Mouse (Mus musculus) liver, postnatal 0 days (tissue): ENCODE measurements around the gene Tmem214.

Experiments used
- CTCF ChIP-seq: sonication (generic); IDR thresholded peaks from 2 replicates; pipeline ENCODE4 v1.5.1; 2016; ENCODE audit warnings: antibody characterized with exemption, low read depth
- EP300 ChIP-seq: IDR thresholded peaks from 2 replicates; pipeline ENCODE4 v1.6.1; 2016; ENCODE audit warnings: antibody characterized with exemption, low read depth, mild to moderate bottlenecking

DNA sequence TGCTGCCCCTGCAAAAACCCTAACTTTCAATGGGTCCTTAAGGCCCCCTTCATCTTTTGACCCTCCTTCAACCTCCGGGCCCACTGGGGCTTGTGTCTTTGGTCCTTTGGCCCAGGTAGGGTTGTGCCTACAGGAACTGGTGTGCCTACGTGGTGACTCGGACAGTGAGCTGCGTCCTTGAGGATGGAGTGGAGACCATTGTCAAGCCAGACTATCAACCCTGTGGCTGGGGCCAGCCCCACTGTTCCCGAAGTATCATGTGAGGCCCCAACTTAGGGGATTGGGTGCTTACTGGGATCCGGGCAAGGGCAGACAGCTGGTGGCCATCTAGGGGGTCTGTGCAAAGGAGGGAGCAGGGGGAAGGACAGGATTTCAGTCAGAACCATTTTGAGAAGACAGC is 47.0 kb downstream of the Tmem214 start:
- TF ChIP-seq CTCF (no peak), EP300 (no peak)
